Mouse (Mus musculus): ENCODE results near the gene Il4. TPM values are rescaled to one million over a fixed set of nuclear protein-coding genes. Genes with fewer than 3 reads are reported as not detected.

Il4 gene
- polyA plus RNA-seq, 1 experiment: not detected

- TF ChIP-seq CTCF (conservative IDR thresholded peaks at IDR 0.05; ENCODE audit: insufficient read depth, insufficient read length, low read depth, low read length) (no peak), POLR2A (IDR thresholded peaks at IDR 0.05; ENCODE audit: low read depth, low read length) (no peak)
- no peak for DNase-seq
- H3K27me3 ChIP-seq (replicated peaks; ENCODE audit: control insufficient read depth, insufficient read depth, low read length): no peaks in the 10 kb centered on the region
- WGBS: 92% methylated on average over 2 of the region's 2 CpGs
- H3K4me1 ChIP-seq (ENCODE audit: control insufficient read depth, insufficient read depth, low read length): no peaks in the 10 kb centered on the region
- no peaks in the 10 kb centered on the region; the same call in 1 of the 2 replicates for H3K36me3 ChIP-seq (ENCODE audit: control insufficient read depth, insufficient read depth, low read length)
- H3K4me3 ChIP-seq (ENCODE audit: insufficient read depth, low read depth, low read length): no peak overlapping the region
- no peak overlapping the region for H3K27ac ChIP-seq (ENCODE audit: insufficient read depth, low read depth, low read length)
Measured at GRCm38 (mm10) chr11:53652427-53652826, 34.0 kb upstream of the Il4 start.

- Histone ChIP-seq H3K27me3 (replicated peaks; ENCODE audit: control insufficient read depth, insufficient read depth, low read length) (no peaks in the 10 kb centered on the region), H3K4me1 (ENCODE audit: control insufficient read depth, insufficient read depth, low read length) (no peaks in the 10 kb centered on the region), H3K36me3 (ENCODE audit: control insufficient read depth, insufficient read depth, low read length) (no peaks in the 10 kb centered on the region; the same call in 1 of the 2 replicates), H3K27ac (ENCODE audit: insufficient read depth, low read depth, low read length) (no peak overlapping the region), H3K4me3 (ENCODE audit: insufficient read depth, low read depth, low read length) (no peak overlapping the region)
- DNase-seq: no peak
- TF ChIP-seq CTCF (conservative IDR thresholded peaks at IDR 0.05; ENCODE audit: insufficient read depth, insufficient read length, low read depth, low read length) (no peak), POLR2A (IDR thresholded peaks at IDR 0.05; ENCODE audit: low read depth, low read length) (no peak)
- 91% methylated on average over 4 of the region's 4 CpGs for whole genome bisulfite sequencing
Measured at GRCm38 (mm10) chr11:53651441-53651840, 33.0 kb upstream of the Il4 start.

GRCm38 (mm10) chr11:53644017-53644416, 25.5 kb upstream of the Il4 start:
- TF ChIP-seq CTCF (conservative IDR thresholded peaks at IDR 0.05; ENCODE audit: insufficient read depth, insufficient read length, low read depth, low read length) (no peak), POLR2A (IDR thresholded peaks at IDR 0.05; ENCODE audit: low read depth, low read length) (no peak)
- 43% methylated on average over 5 of the region's 5 CpGs for WGBS
- H3K36me3 ChIP-seq (ENCODE audit: control insufficient read depth, insufficient read depth, low read length): no peaks in the 10 kb centered on the region
- H3K27me3 ChIP-seq (replicated peaks; ENCODE audit: control insufficient read depth, insufficient read depth, low read length): no peaks in the 10 kb centered on the region
- H3K4me3 ChIP-seq (ENCODE audit: insufficient read depth, low read depth, low read length): no peak overlapping the region
- DNase-seq: peak; percentile 12
- H3K4me1 ChIP-seq (ENCODE audit: control insufficient read depth, insufficient read depth, low read length): no peaks in the 10 kb centered on the region
- H3K27ac ChIP-seq (ENCODE audit: insufficient read depth, low read depth, low read length): no peak overlapping the region

GRCm38 (mm10) chr11:53642744-53643279, 24.3 kb upstream of the Il4 start:
- no peak for DNase-seq
- no peaks in the 10 kb centered on the region; the same call in 1 of the 2 replicates for H3K27me3 ChIP-seq (replicated peaks; ENCODE audit: control insufficient read depth, insufficient read depth, low read length)
- WGBS: 80% methylated on average over 12 of the region's 12 CpGs
- no peak overlapping the region for H3K4me3 ChIP-seq (ENCODE audit: insufficient read depth, low read depth, low read length)
- H3K4me1 ChIP-seq (ENCODE audit: control insufficient read depth, insufficient read depth, low read length): no peaks in the 10 kb centered on the region
- no peaks in the 10 kb centered on the region for H3K36me3 ChIP-seq (ENCODE audit: control insufficient read depth, insufficient read depth, low read length)
- H3K27ac ChIP-seq (ENCODE audit: insufficient read depth, low read depth, low read length): no peak overlapping the region
- TF ChIP-seq POLR2A (IDR thresholded peaks at IDR 0.05; ENCODE audit: low read depth, low read length) (no peak), CTCF (conservative IDR thresholded peaks at IDR 0.05; ENCODE audit: insufficient read depth, insufficient read length, low read depth, low read length) (peak; percentile 26; the same call in 1 of the 2 replicates)

GRCm38 (mm10) chr11:53637803-53638260, 19.4 kb upstream of the Il4 start:
- TF ChIP-seq POLR2A (IDR thresholded peaks at IDR 0.05; ENCODE audit: low read depth, low read length) (no peak), CTCF (conservative IDR thresholded peaks at IDR 0.05; ENCODE audit: insufficient read depth, insufficient read length, low read depth, low read length) (no peak)
- Histone ChIP-seq H3K4me1 (ENCODE audit: control insufficient read depth, insufficient read depth, low read length) (no peaks in the 10 kb centered on the region), H3K27ac (ENCODE audit: insufficient read depth, low read depth, low read length) (no peak overlapping the region), H3K4me3 (ENCODE audit: insufficient read depth, low read depth, low read length) (no peak overlapping the region), H3K27me3 (replicated peaks; ENCODE audit: control insufficient read depth, insufficient read depth, low read length) (no peaks in the 10 kb centered on the region; the same call in 1 of the 2 replicates), H3K36me3 (ENCODE audit: control insufficient read depth, insufficient read depth, low read length) (no peaks in the 10 kb centered on the region)
- no peak for DNase-seq
- 81% methylated on average over 10 of the region's 10 CpGs for WGBS

GRCm38 (mm10) chr11:53637046-53637802, 18.8 kb upstream of the Il4 start:
- Histone ChIP-seq H3K4me1 (ENCODE audit: control insufficient read depth, insufficient read depth, low read length) (no peaks in the 10 kb centered on the region), H3K36me3 (ENCODE audit: control insufficient read depth, insufficient read depth, low read length) (no peaks in the 10 kb centered on the region), H3K4me3 (ENCODE audit: insufficient read depth, low read depth, low read length) (no peak overlapping the region), H3K27me3 (replicated peaks; ENCODE audit: control insufficient read depth, insufficient read depth, low read length) (no peaks in the 10 kb centered on the region; the same call in 1 of the 2 replicates), H3K27ac (ENCODE audit: insufficient read depth, low read depth, low read length) (no peak overlapping the region)
- TF ChIP-seq POLR2A (IDR thresholded peaks at IDR 0.05; ENCODE audit: low read depth, low read length) (no peak), CTCF (conservative IDR thresholded peaks at IDR 0.05; ENCODE audit: insufficient read depth, insufficient read length, low read depth, low read length) (no peak)
- WGBS: 32% methylated on average over 21 of the region's 21 CpGs
- DNase-seq: no peak

GRCm38 (mm10) chr11:53636183-53636646, 17.7 kb upstream of the Il4 start:
- no peak for DNase-seq
- Histone ChIP-seq H3K36me3 (ENCODE audit: control insufficient read depth, insufficient read depth, low read length) (no peaks in the 10 kb centered on the region), H3K27me3 (replicated peaks; ENCODE audit: control insufficient read depth, insufficient read depth, low read length) (no peaks in the 10 kb centered on the region; the same call in 1 of the 2 replicates), H3K27ac (ENCODE audit: insufficient read depth, low read depth, low read length) (no peak overlapping the region), H3K4me1 (ENCODE audit: control insufficient read depth, insufficient read depth, low read length) (no peaks in the 10 kb centered on the region), H3K4me3 (ENCODE audit: insufficient read depth, low read depth, low read length) (no peak overlapping the region; the same call in 1 of the 2 replicates)
- 5% methylated on average over 40 of the region's 40 CpGs for WGBS
- no peak for TF ChIP-seq CTCF (conservative IDR thresholded peaks at IDR 0.05; ENCODE audit: insufficient read depth, insufficient read length, low read depth, low read length)
- no peak for TF ChIP-seq POLR2A (IDR thresholded peaks at IDR 0.05; ENCODE audit: low read depth, low read length)
